Mouse (Mus musculus): Measurements from ENCODE around the gene Golga1. TPM values are rescaled to one million over a fixed set of nuclear protein-coding genes. Genes with fewer than 3 reads are reported as not detected.
A peak's percentile ranks its signal among the peaks of the same experiment; 100 is the strongest.

The Golga1 gene
- polyA plus RNA-seq, 1 experiment = 0.32 TPM

GRCm38 (mm10) chr2:38986580-38986979 lies 78.8 kb downstream of the Golga1 start:
- H3K4me1 ChIP-seq = peaks cover 17% of the 10 kb centered on the region
- TF ChIP-seq FLI1 (IDR thresholded peaks at IDR 0.05; ENCODE audit: low read length) (no peak), GATA1 (IDR thresholded peaks at IDR 0.05; ENCODE audit: borderline replicate concordance, low read length) (no peak)
- peaks cover 28% of the 10 kb centered on the region for H3K9me3 ChIP-seq
- H3K4me3 ChIP-seq (replicated peaks) = no peak overlapping the region
- H3K27me3 ChIP-seq (replicated peaks) = peaks cover 6% of the 10 kb centered on the region
- H3K36me3 ChIP-seq (replicated peaks; ENCODE audit: low read length) = no peaks in the 10 kb centered on the region

DNA sequence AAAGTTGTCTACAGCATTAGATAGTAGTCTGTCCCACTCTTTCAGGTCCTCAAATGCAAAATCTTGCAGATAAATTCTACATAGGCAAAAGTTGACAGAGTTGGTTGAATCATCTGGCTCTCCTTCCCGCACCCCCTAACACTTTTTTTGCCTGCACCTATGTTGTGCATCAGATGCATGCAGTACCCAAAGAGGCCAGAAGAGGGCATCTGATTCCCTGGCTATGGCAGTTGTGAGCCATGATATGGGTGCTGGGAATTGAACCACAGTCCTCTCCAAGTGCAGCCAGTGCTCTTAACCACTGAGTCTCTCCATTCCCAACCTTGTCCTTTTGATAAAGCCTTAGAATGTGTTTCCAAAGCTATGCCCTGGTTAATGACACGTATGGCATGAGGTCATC lies 81.9 kb downstream of the Golga1 start:
- Histone ChIP-seq H3K36me3 (replicated peaks; ENCODE audit: low read length) (no peaks in the 10 kb centered on the region), H3K4me1 (peaks cover 9% of the 10 kb centered on the region), H3K4me3 (replicated peaks) (peak overlapping the region; percentile 6), H3K27me3 (replicated peaks) (peaks cover 13% of the 10 kb centered on the region), H3K9me3 (peaks cover 28% of the 10 kb centered on the region)
- no peak for TF ChIP-seq GATA1 (IDR thresholded peaks at IDR 0.05; ENCODE audit: borderline replicate concordance, low read length)
- no peak for TF ChIP-seq FLI1 (IDR thresholded peaks at IDR 0.05; ENCODE audit: low read length)

- H3K27me3 ChIP-seq (replicated peaks) = peaks cover 25% of the 10 kb centered on the region
- H3K4me3 ChIP-seq (replicated peaks) = no peak overlapping the region
- H3K9me3 ChIP-seq = 0 out of 2 replicates have a peak, but pooled peaks cover 4% of the 10 kb centered on the region
- no peaks in the 10 kb centered on the region for H3K4me1 ChIP-seq
- no peaks in the 10 kb centered on the region for H3K36me3 ChIP-seq (replicated peaks; ENCODE audit: low read length)
- no peak for TF ChIP-seq GATA1 (IDR thresholded peaks at IDR 0.05; ENCODE audit: borderline replicate concordance, low read length)
- TF ChIP-seq FLI1 (IDR thresholded peaks at IDR 0.05; ENCODE audit: low read length) = no peak
These were observed 87.5 kb downstream of the Golga1 start for GRCm38 (mm10) chr2:38977837-38978236.

DNA sequence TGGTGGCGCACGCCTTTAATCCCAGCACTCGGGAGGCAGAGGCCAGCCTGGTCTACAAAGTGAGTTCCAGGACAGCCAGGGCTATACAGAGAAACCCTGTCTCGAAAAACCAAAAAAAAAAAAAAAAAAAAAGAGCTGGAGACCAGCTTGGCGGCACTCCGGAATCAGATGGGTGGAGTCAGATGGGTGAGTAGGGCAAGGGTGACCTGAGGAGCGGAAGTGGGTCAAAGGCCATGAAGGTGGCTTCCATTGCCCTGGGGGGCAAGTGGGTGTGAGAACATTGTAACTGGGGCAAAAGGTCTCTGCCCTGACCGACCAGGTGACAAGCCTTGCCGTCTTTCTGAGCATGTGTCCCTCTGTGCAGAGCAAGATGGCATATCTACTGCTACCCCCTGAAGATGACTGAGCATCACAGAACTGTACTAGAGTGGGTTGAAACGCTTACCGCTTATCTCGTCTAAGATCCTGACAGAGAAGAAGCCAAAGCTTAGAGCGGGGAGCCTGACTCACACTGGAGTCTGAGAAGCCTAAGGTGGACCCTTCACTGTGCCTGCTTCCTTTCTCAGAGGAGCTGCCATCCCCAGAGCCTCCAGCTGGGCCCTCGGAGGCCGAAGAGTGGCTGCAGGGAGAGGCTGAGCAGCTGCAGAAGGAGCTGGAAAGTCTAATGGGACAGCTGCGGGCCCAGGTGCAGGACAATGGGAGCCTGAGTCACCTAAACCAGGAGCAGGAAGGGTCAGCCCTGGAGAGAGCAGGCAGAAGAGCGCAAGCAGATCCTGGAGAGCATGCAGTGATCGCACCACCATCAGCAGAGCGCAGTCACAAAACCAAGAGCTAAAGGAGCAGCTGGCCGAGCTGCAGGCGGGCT lies 89.2 kb downstream of the Golga1 start:
- Histone ChIP-seq H3K36me3 (replicated peaks; ENCODE audit: low read length) (no peaks in the 10 kb centered on the region), H3K4me1 (no peaks in the 10 kb centered on the region), H3K27me3 (replicated peaks) (peaks cover 25% of the 10 kb centered on the region), H3K4me3 (replicated peaks) (no peak overlapping the region), H3K9me3 (no peaks in the 10 kb centered on the region)
- no peak for TF ChIP-seq FLI1 (IDR thresholded peaks at IDR 0.05; ENCODE audit: low read length)

- Histone ChIP-seq H3K36me3 (replicated peaks; ENCODE audit: low read length) (no peaks in the 10 kb centered on the region), H3K9me3 (no peaks in the 10 kb centered on the region), H3K4me3 (replicated peaks) (peak overlapping the region; percentile 28), H3K4me1 (no peaks in the 10 kb centered on the region), H3K27me3 (replicated peaks) (peaks cover 28% of the 10 kb centered on the region)
- TF ChIP-seq FLI1 (IDR thresholded peaks at IDR 0.05; ENCODE audit: low read length) (no peak), GATA1 (IDR thresholded peaks at IDR 0.05; ENCODE audit: borderline replicate concordance, low read length) (no peak)
These were observed 90.2 kb downstream of the Golga1 start for GRCm38 (mm10) chr2:38975181-38975580.

DNA sequence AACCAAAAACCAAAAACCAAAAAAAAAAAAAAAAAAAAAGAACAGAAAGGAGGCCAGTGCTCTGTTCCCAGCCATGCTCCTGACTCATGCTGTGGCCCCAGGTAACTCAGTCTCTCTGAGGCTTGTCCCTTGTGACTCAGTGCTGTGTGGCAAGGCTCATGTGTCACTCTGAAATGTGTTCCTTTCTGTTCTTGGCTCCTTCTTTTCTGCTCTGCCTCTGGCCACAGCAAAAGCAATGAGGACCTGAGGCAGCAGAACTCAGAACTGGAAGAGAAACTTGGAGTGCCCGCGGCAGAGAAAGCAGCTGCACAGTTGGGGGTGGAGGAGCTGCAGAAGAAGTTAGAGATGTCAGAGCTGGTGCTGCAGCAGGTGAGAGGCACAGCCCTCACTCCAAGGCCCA lies 91.2 kb downstream of the Golga1 start:
- TF ChIP-seq GATA1 (IDR thresholded peaks at IDR 0.05; ENCODE audit: borderline replicate concordance, low read length) (no peak), FLI1 (IDR thresholded peaks at IDR 0.05; ENCODE audit: low read length) (no peak)
- Histone ChIP-seq H3K9me3 (0 out of 2 replicates have a peak, but pooled peaks cover 2% of the 10 kb centered on the region), H3K27me3 (replicated peaks) (peaks cover 21% of the 10 kb centered on the region), H3K36me3 (replicated peaks; ENCODE audit: low read length) (no peaks in the 10 kb centered on the region), H3K4me3 (replicated peaks) (no peak overlapping the region), H3K4me1 (no peaks in the 10 kb centered on the region)

DNA sequence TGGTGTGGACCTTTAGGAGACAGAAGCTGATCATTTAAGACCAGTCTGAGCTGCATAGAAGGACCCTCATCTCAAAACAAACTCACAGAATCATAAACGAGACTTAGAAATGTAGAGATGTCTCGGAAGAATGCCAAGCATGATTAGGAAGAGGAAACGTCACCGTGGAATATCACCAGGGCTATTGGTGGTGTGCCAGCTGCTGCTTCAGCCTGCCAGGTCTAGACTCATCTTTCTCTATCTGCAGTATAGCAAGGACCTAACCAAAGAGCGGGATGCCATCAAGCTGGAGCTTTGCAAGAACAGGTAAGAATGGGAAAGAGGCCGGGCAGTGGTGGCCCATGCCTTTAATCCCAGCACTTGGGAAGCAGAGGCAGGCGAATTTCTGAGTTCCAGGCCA lies 91.6 kb downstream of the Golga1 start:
- H3K27me3 ChIP-seq (replicated peaks) = peaks cover 21% of the 10 kb centered on the region

GRCm38 (mm10) chr2:38973223-38973622 lies 92.1 kb downstream of the Golga1 start:
- H3K36me3 ChIP-seq (replicated peaks; ENCODE audit: low read length) = no peaks in the 10 kb centered on the region
- H3K9me3 ChIP-seq = 0 out of 2 replicates have a peak, but pooled peaks cover 3% of the 10 kb centered on the region
- TF ChIP-seq GATA1 (IDR thresholded peaks at IDR 0.05; ENCODE audit: borderline replicate concordance, low read length) (no peak), FLI1 (IDR thresholded peaks at IDR 0.05; ENCODE audit: low read length) (no peak)
- no peak overlapping the region for H3K4me3 ChIP-seq (replicated peaks)
- no peaks in the 10 kb centered on the region for H3K4me1 ChIP-seq
- H3K27me3 ChIP-seq (replicated peaks) = peaks cover 20% of the 10 kb centered on the region

More for the DNA sequence above, 91.6 kb downstream of the Golga1 start:
- H3K36me3 ChIP-seq (replicated peaks; ENCODE audit: low read length) = no peaks in the 10 kb centered on the region
- TF ChIP-seq GATA1 (IDR thresholded peaks at IDR 0.05; ENCODE audit: borderline replicate concordance, low read length) = no peak
- no peak for TF ChIP-seq FLI1 (IDR thresholded peaks at IDR 0.05; ENCODE audit: low read length)
- H3K4me1 ChIP-seq = no peaks in the 10 kb centered on the region
- 0 out of 2 replicates have a peak, but pooled peaks cover 3% of the 10 kb centered on the region for H3K9me3 ChIP-seq
- H3K4me3 ChIP-seq (replicated peaks) = no peak overlapping the region

DNA sequence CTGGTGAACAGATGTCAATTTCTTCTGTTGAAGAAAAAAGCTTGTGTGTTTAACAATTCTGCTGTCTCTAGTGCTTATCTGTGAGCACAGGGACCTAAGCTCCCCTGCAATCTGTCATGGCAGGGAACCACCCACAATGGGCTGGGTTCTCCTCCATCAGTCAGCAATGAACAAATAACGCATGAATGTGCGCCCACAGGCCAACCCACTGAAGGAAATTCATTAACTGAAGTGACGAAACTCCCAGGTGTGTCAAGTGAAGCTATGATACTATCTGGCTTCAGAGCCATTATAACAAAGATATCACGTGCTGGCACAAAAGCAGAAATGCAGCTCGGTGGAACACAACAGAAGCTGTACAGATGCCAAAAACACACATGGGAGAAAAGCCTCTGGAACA lies 95.3 kb downstream of the Golga1 start:
- H3K36me3 ChIP-seq (replicated peaks; ENCODE audit: low read length) = no peaks in the 10 kb centered on the region
- H3K9me3 ChIP-seq = 0 out of 2 replicates have a peak, but pooled peaks cover 3% of the 10 kb centered on the region
- no peak overlapping the region for H3K4me3 ChIP-seq (replicated peaks)
- TF ChIP-seq FLI1 (IDR thresholded peaks at IDR 0.05; ENCODE audit: low read length) = no peak
- TF ChIP-seq GATA1 (IDR thresholded peaks at IDR 0.05; ENCODE audit: borderline replicate concordance, low read length) = no peak
- no peaks in the 10 kb centered on the region for H3K4me1 ChIP-seq
- peaks cover 7% of the 10 kb centered on the region for H3K27me3 ChIP-seq (replicated peaks)

GRCm38 (mm10) chr2:38969650-38970049 lies 95.7 kb downstream of the Golga1 start:
- Histone ChIP-seq H3K36me3 (replicated peaks; ENCODE audit: low read length) (no peaks in the 10 kb centered on the region), H3K9me3 (0 out of 2 replicates have a peak, but pooled peaks cover 3% of the 10 kb centered on the region), H3K27me3 (replicated peaks) (peaks cover 7% of the 10 kb centered on the region), H3K4me1 (no peaks in the 10 kb centered on the region), H3K4me3 (replicated peaks) (no peak overlapping the region)
- TF ChIP-seq GATA1 (IDR thresholded peaks at IDR 0.05; ENCODE audit: borderline replicate concordance, low read length) (no peak), FLI1 (IDR thresholded peaks at IDR 0.05; ENCODE audit: low read length) (no peak)

Other genes starting within 250 kb of the Golga1 start
- 0.25 TPM in 1 of 2 replicates, not detected in the other for gene Nr6a1, start 137.9 kb downstream of the Golga1 start, polyA plus RNA-seq (2012; ENCODE audit: insufficient read depth, low replicate concordance)
- not detected in 2 replicates for gene Olfml2a, start 133.6 kb downstream of the Golga1 start, polyA plus RNA-seq (2012; ENCODE audit: insufficient read depth, low replicate concordance)
- 0.44 TPM in 1 of 2 replicates, not detected in the other for gene Wdr38, start 68.1 kb downstream of the Golga1 start, polyA plus RNA-seq (2012; ENCODE audit: insufficient read depth, low replicate concordance)
- 83.7 and 123 TPM in 2 replicates for gene Arpc5l, start 60.2 kb downstream of the Golga1 start, polyA plus RNA-seq (2012; ENCODE audit: insufficient read depth, low replicate concordance)
- 34.1 and 180 TPM in 2 replicates for gene Rpl35, start 59.9 kb downstream of the Golga1 start, polyA plus RNA-seq (2012; ENCODE audit: insufficient read depth, low replicate concordance)
- 7.7 and 11.9 TPM in 2 replicates for gene Scai, start 125.2 kb upstream of the Golga1 start, polyA plus RNA-seq (2012; ENCODE audit: insufficient read depth, low replicate concordance)
- 3.3 and 7.0 TPM in 2 replicates for gene Ppp6c, start 160.9 kb upstream of the Golga1 start, polyA plus RNA-seq (2012; ENCODE audit: insufficient read depth, low replicate concordance)

All from megakaryocyte, embryonic 14.5 days (primary cell).